Mouse (Mus musculus) urinary bladder, postnatal 14 days (tissue): ENCODE results near the gene Lclat1.

Experiments used
- DNase-seq: peaks from one replicate; pipeline ENCODE4 v3.0.0; 2021; ENCODE audit warnings: low spot score

Gene Lclat1

GRCm38 (mm10) chr17:73107158-73108157 lies at the start of gene Lclat1:
TSS of gene Lclat1 (plus strand) at chr17:73107985.
- DNase-seq = peak; percentile 95

GRCm38 (mm10) chr17:73058319-73058718 lies 49.5 kb upstream of the Lclat1 start:
- no peak for DNase-seq

GRCm38 (mm10) chr17:73060224-73060896 lies 47.4 kb upstream of the Lclat1 start:
- DNase-seq = no peak

GRCm38 (mm10) chr17:73060897-73061252 lies 46.9 kb upstream of the Lclat1 start:
- DNase-seq = no peak

GRCm38 (mm10) chr17:73062701-73063100 lies 45.1 kb upstream of the Lclat1 start:
- DNase-seq = no peak

GRCm38 (mm10) chr17:73063299-73063698 lies 44.5 kb upstream of the Lclat1 start:
- DNase-seq = no peak

GRCm38 (mm10) chr17:73063781-73064180 lies 44.0 kb upstream of the Lclat1 start:
- no peak for DNase-seq

- no peak for DNase-seq
These were observed 41.2 kb upstream of the Lclat1 start for GRCm38 (mm10) chr17:73066387-73067169.

GRCm38 (mm10) chr17:73067423-73067822 lies 40.4 kb upstream of the Lclat1 start:
- peak; percentile 24 for DNase-seq

GRCm38 (mm10) chr17:73068321-73068992 lies 39.3 kb upstream of the Lclat1 start:
- no peak for DNase-seq

- no peak for DNase-seq
These were observed 37.3 kb upstream of the Lclat1 start for GRCm38 (mm10) chr17:73070466-73070865.

- no peak for DNase-seq
These were observed 36.0 kb upstream of the Lclat1 start for GRCm38 (mm10) chr17:73071725-73072263.

GRCm38 (mm10) chr17:73072286-73072685 lies 35.5 kb upstream of the Lclat1 start:
- peak; percentile 71 for DNase-seq

GRCm38 (mm10) chr17:73074631-73075030 lies 33.2 kb upstream of the Lclat1 start:
- DNase-seq = no peak

GRCm38 (mm10) chr17:73075238-73075890 lies 32.4 kb upstream of the Lclat1 start:
- DNase-seq = no peak

- no peak for DNase-seq
These were observed 30.1 kb upstream of the Lclat1 start for GRCm38 (mm10) chr17:73077638-73078037.

GRCm38 (mm10) chr17:73081360-73082133 lies 26.2 kb upstream of the Lclat1 start:
- DNase-seq = no peak

- DNase-seq = no peak
These were observed 25.1 kb upstream of the Lclat1 start for GRCm38 (mm10) chr17:73082506-73083196.
